Mouse (Mus musculus) limb, embryonic 12.5 days (tissue): ENCODE data around the gene Hist1h3g. TPM values are rescaled to one million over a fixed set of nuclear protein-coding genes. Genes with fewer than 3 reads are reported as not detected.
"Not testable (repeated sequence)": the region's sequence is repeated elsewhere in the genome, so short reads cannot be mapped to it uniquely, and the experiment has no call there.

Source experiments
- ATAC-seq: fragments of 200-750 bp; cut with Nextera tagmentation; 2 replicates; pipeline ENCODE4 v1.8.0; 2017; ENCODE audit warnings: low read depth, moderate TSS enrichment; ENCODE audit not compliant: insufficient number of reproducible peaks, insufficient read depth, low FRiP score, low TSS enrichment
- H3K27ac ChIP-seq: fragments of 300-500 bp; sonication (generic); 2 replicates; pipeline ENCODE4 v1.5.1; 2016; ENCODE audit warnings: mild to moderate bottlenecking, moderate library complexity
- H3K27me3 ChIP-seq: fragments of 300-500 bp; sonication (generic); 2 replicates; pipeline ENCODE4 v1.6.1; 2016; ENCODE audit warnings: mild to moderate bottlenecking, moderate library complexity
- H3K36me3 ChIP-seq: fragments of 300-500 bp; sonication (generic); 2 replicates; pipeline ENCODE4 v1.6.1; 2016; ENCODE audit warnings: mild to moderate bottlenecking, moderate library complexity
- H3K4me1 ChIP-seq: fragments of 300-500 bp; sonication (generic); replicated peaks from 2 replicates; pipeline ENCODE4 v1.6.1; 2016
- H3K4me2 ChIP-seq: fragments of 300-500 bp; sonication (generic); 2 replicates; pipeline ENCODE4 v1.6.1; 2016; ENCODE audit warnings: mild to moderate bottlenecking, moderate library complexity
- H3K4me3 ChIP-seq: fragments of 300-500 bp; sonication (generic); replicated peaks from 2 replicates; pipeline ENCODE4 v1.5.1; 2016; ENCODE audit warnings: mild to moderate bottlenecking
- H3K9ac ChIP-seq: fragments of 300-500 bp; sonication (generic); replicated peaks from 2 replicates; pipeline ENCODE4 v1.6.1; 2016; ENCODE audit warnings: mild to moderate bottlenecking, moderate library complexity
- H3K9me3 ChIP-seq: fragments of 300-500 bp; sonication (generic); 2 replicates; pipeline ENCODE4 v1.6.1; 2016; ENCODE audit warnings: mild to moderate bottlenecking, moderate library complexity
- WGBS: fragments of 180-500 bp; shearing (Covaris S2); methylation state at CpG from one replicate; pipeline ENCODE4 v1.1.7; 2016; 5-methylcytosine and 5-hydroxymethylcytosine counted together
- polyA plus RNA-seq: library from polyadenylated mRNA; unstranded; fragments of >200 nt; fragmentation: Nextera tagmentation; extraction: Ambion mirVana; gene quantifications from 2 replicates; pipeline ENCODE4 v1.2.1, GENCODE M21; 2016

Hist1h3g gene
- polyA plus RNA-seq, 1 experiment from 2014 or later: 17.3 TPM

GRCm38 (mm10) chr13:23550761-23551145, 15.5 kb downstream of the Hist1h3g start:
- peak overlapping the region; percentile 46 for H3K4me3 ChIP-seq
- no peaks in the 10 kb centered on the region for H3K9me3 ChIP-seq
- peak overlapping the region; percentile 96 for H3K27ac ChIP-seq
- no peak for ATAC-seq
- peak overlapping the region; percentile 55 for H3K4me2 ChIP-seq
- no peaks in the 10 kb centered on the region for H3K36me3 ChIP-seq
- no peaks in the 10 kb centered on the region for H3K27me3 ChIP-seq
- WGBS: 4% methylated on average over 3 of the region's 3 CpGs
- H3K9ac ChIP-seq: peak overlapping the region; percentile 54
- H3K4me1 ChIP-seq: peaks cover 5% of the 10 kb centered on the region; the same call in 1 of the 2 replicates

GRCm38 (mm10) chr13:23551146-23551834, 16.1 kb downstream of the Hist1h3g start, which contains the start of gene Hist1h4f:
TSS of gene Hist1h4f (minus strand) at chr13:23551648.
- peak within 1 kb of the TSS; percentile 55 for H3K4me2 ChIP-seq
- not testable (repeated sequence) for H3K4me1 ChIP-seq, H3K27me3 ChIP-seq, H3K9me3 ChIP-seq, H3K36me3 ChIP-seq
- under 1% methylated on average over 47 of the region's 47 CpGs for WGBS
- H3K9ac ChIP-seq: peak within 1 kb of the TSS; percentile 54
- peak within 1 kb of the TSS; percentile 96 for H3K27ac ChIP-seq
- peak within 1 kb of the TSS; percentile 46 for H3K4me3 ChIP-seq
- peak; percentile 87 for ATAC-seq

- no peaks in the 10 kb centered on the region for H3K36me3 ChIP-seq
- H3K9ac ChIP-seq: peak overlapping the region; percentile 2; the same call in 1 of the 2 replicates
- no peak for ATAC-seq
- H3K9me3 ChIP-seq: no peaks in the 10 kb centered on the region
- peak overlapping the region; percentile 46 for H3K4me3 ChIP-seq
- peaks cover 5% of the 10 kb centered on the region for H3K4me1 ChIP-seq
- peak overlapping the region; percentile 96 for H3K27ac ChIP-seq
- no peaks in the 10 kb centered on the region for H3K27me3 ChIP-seq
- 59% methylated on average over 8 of the region's 8 CpGs for WGBS
- peak overlapping the region; percentile 55 for H3K4me2 ChIP-seq
Measured at GRCm38 (mm10) chr13:23551931-23552914, 17.0 kb downstream of the Hist1h3g start.

DNA sequence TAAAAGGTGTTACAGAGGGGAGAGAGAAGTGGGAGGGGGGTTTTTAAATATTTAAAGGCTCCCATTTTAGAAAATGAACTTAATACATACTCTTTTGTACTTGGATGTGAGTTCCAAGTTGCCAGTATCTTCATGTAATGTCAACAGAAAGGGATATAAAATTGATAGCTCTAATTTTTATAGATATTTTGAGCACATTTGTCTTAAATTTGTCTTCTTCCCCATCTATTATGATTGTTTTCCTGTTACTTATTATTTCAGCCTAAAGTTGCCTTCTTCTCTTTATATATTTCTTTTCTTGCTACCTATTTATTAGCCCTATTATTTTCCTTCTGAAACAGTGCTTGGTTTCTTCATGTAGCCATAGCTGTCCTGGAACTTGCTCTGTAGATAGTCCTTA, 17.7 kb downstream of the Hist1h3g start, which contains the start of gene Hist1h1d:
Hist1h1d (plus strand) TSS at position 301 of the 400 bp plus-strand sequence.
- H3K4me3 ChIP-seq: no peak within 1 kb of the TSS

GRCm38 (mm10) chr13:23554393-23554792, 19.2 kb downstream of the Hist1h3g start:
- ATAC-seq: no peak
- Histone ChIP-seq H3K4me1 (peaks cover 5% of the 10 kb centered on the region), H3K4me2 (peak overlapping the region; percentile 90), H3K27ac (peak overlapping the region; percentile 100), H3K36me3 (no peaks in the 10 kb centered on the region), H3K4me3 (peak overlapping the region; percentile 66), H3K9me3 (no peaks in the 10 kb centered on the region), H3K27me3 (no peaks in the 10 kb centered on the region), H3K9ac (peak overlapping the region; percentile 86)
- WGBS: 21% methylated on average over 9 of the region's 9 CpGs

More for the DNA sequence above, 17.7 kb downstream of the Hist1h3g start, which contains the start of gene Hist1h1d:
- Histone ChIP-seq H3K36me3 (no peaks in the 10 kb centered on the region), H3K4me2 (peak within 1 kb of the TSS; percentile 90), H3K9me3 (no peaks in the 10 kb centered on the region), H3K27ac (peak within 1 kb of the TSS; percentile 100), H3K9ac (no peak within 1 kb of the TSS), H3K4me1 (peaks cover 5% of the 10 kb centered on the region), H3K27me3 (no peaks in the 10 kb centered on the region)
- ATAC-seq: no peak

DNA sequence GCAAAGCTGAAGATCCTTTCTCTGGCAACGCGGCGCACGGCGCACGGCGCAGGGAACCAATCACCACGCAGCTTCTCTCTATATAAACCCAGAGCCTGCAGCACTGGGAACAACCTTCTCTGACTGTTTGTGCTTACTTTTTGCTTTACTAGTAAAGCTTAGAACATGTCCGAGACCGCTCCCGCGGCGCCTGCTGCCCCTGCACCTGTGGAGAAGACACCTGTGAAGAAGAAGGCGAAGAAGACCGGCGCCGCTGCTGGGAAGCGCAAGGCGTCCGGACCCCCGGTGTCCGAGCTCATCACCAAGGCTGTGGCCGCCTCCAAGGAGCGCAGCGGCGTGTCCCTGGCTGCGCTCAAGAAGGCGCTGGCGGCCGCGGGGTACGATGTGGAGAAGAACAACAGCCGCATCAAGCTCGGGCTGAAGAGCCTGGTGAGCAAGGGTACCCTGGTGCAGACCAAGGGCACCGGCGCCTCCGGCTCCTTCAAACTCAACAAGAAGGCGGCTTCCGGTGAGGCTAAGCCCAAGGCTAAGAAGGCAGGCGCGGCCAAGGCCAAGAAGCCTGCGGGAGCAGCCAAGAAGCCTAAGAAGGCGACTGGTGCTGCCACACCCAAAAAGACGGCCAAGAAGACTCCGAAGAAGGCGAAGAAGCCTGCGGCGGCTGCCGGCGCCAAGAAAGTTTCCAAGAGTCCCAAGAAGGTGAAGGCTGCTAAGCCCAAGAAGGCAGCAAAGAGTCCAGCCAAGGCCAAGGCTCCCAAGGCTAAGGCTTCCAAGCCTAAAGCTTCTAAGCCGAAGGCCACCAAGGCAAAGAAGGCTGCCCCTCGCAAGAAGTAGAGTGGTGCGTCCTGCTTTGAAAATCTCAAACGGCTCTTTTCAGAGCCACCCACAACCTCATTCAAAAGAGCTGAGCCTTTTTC, 20.0 kb downstream of the Hist1h3g start:
- H3K9ac ChIP-seq: peak overlapping the region; percentile 86
- H3K4me1 ChIP-seq: peaks cover 5% of the 10 kb centered on the region
- peak; percentile 90 for ATAC-seq
- peak overlapping the region; percentile 100 for H3K27ac ChIP-seq
- H3K27me3 ChIP-seq: no peaks in the 10 kb centered on the region
- no peaks in the 10 kb centered on the region for H3K9me3 ChIP-seq
- H3K4me2 ChIP-seq: peak overlapping the region; percentile 90
- peak overlapping the region; percentile 66 for H3K4me3 ChIP-seq
- WGBS: under 1% methylated on average over 54 of the region's 54 CpGs
- H3K36me3 ChIP-seq: no peaks in the 10 kb centered on the region

- under 1% methylated on average over 18 of the region's 18 CpGs for whole genome bisulfite sequencing
- ATAC-seq: peak; percentile 71
- no peaks in the 10 kb centered on the region for H3K36me3 ChIP-seq
- peak overlapping the region; percentile 86 for H3K9ac ChIP-seq
- peak overlapping the region; percentile 100 for H3K27ac ChIP-seq
- H3K4me3 ChIP-seq: peak overlapping the region; percentile 66
- peaks cover under 1% of the 10 kb centered on the region; the same call in 1 of the 2 replicates for H3K4me1 ChIP-seq
- no peaks in the 10 kb centered on the region for H3K27me3 ChIP-seq
- no peaks in the 10 kb centered on the region for H3K9me3 ChIP-seq
- H3K4me2 ChIP-seq: peak overlapping the region; percentile 90
Measured at GRCm38 (mm10) chr13:23555839-23556416, 20.7 kb downstream of the Hist1h3g start.

DNA sequence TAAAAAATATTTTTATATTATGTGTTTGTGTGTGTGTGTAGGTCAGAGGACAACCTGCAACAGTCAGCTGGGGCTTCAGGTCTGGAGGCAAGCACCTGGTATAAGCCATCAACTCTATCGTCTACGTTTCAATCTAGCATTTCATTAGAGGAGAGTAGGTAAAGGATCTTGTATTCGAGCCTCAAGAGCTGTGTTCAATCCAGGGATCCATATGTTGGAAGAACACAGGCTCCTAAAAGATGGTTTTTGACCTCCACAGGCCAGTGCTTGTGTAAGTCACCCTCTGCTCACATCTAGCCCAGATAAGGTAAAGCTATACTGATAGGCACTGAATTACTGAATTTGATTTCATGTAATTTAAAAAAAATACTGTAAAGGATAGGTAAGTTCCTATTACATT, 21.7 kb downstream of the Hist1h3g start:
- H3K4me3 ChIP-seq: no peak overlapping the region
- WGBS: 66% methylated on average over 3 of the region's 3 CpGs
- ATAC-seq: no peak
- no peaks in the 10 kb centered on the region for H3K36me3 ChIP-seq
- no peaks in the 10 kb centered on the region; the same call in 1 of the 2 replicates for H3K4me1 ChIP-seq
- no peaks in the 10 kb centered on the region for H3K27me3 ChIP-seq
- no peak overlapping the region for H3K9ac ChIP-seq
- H3K27ac ChIP-seq: peak overlapping the region; percentile 72
- no peaks in the 10 kb centered on the region for H3K9me3 ChIP-seq
- peak overlapping the region; percentile 90 for H3K4me2 ChIP-seq

DNA sequence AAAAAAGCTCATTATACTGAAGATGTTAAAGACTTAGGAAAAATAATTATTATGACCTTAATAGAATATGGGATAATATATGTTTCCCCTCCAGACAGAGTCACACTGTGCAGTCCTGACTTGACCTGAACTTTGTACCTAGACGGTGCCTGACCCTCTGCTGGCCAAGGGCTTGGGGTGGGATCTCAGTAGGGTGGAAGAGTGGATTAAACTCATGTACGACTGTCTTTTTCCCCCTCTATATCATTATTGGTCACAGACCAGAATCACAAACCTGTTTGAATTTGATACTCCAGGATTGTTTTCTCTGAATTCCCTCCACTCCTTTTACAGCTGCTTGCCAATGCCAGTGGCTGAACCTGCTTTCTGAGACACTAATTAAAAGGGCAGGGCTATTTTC, 25.5 kb downstream of the Hist1h3g start:
- H3K9ac ChIP-seq, ATAC-seq, H3K4me1 ChIP-seq, H3K36me3 ChIP-seq, H3K27me3 ChIP-seq, H3K9me3 ChIP-seq: not testable (repeated sequence)
- WGBS: 26% methylated on average over 2 of the region's 2 CpGs
- Histone ChIP-seq H3K4me3 (0 out of 2 replicates have a peak overlapping the region, but pooled peaks have one; percentile 9), H3K4me2 (peak overlapping the region; percentile 37), H3K27ac (peak overlapping the region; percentile 83)

DNA sequence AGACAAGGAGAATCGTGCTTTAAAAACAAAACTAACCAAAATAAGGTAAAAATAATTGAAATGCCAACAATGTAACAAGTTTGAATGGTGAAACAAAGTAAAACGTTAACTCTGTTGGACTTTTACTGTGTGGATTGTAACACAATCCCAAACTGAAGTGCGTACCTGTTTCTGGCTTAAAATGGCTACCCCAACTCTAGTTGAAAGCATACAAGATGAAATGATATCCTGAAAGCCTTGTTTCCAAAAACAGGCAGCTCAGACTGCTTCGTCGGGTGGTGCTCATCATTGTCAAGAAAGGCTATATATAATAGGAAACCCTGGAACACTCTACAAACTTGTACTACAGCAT, 26.3 kb downstream of the Hist1h3g start:
- peak overlapping the region; percentile 59 for H3K9ac ChIP-seq
- WGBS: 0% methylated on average over 2 of the region's 5 CpGs

More for the DNA sequence above, 26.3 kb downstream of the Hist1h3g start:
- H3K27me3 ChIP-seq, H3K4me1 ChIP-seq, H3K9me3 ChIP-seq, ATAC-seq, H3K36me3 ChIP-seq: not testable (repeated sequence)
- peak overlapping the region; percentile 98 for H3K27ac ChIP-seq
- H3K4me3 ChIP-seq: peak overlapping the region; percentile 43
- peak overlapping the region; percentile 73 for H3K4me2 ChIP-seq
